Mouse (Mus musculus): ENCODE data around the gene H1f0. TPM values are rescaled to one million over a fixed set of nuclear protein-coding genes. Genes with fewer than 3 reads are reported as not detected.

Gene H1f0
- total RNA-seq, 2 experiments from 2014 or later = 73.4 to 81.3 TPM

Small RNAs within 50 kb of the gene (microRNA-seq; reads per million reads assigned to microRNA genes)
- 2.6 reads per million for gene Mir6956

Other genes with a start within 250 kb of the H1f0 start
- gene Card10, start 225.4 kb upstream of the H1f0 start, total RNA-seq (2021) = 1 to 10 TPM; 4.3 to 5.1 TPM
- gene Cdc42ep1, start 185.8 kb upstream of the H1f0 start, total RNA-seq (2021) = 1 to 10 TPM; 6.2 to 8.4 TPM
- not detected for gene Lgals2, start 172.9 kb upstream of the H1f0 start, total RNA-seq (2021)
- 10 to 100 TPM; 54.7 to 57.6 TPM for gene Gga1, start 151.3 kb upstream of the H1f0 start, total RNA-seq (2021)
- gene Gm49510, start 128.8 kb upstream of the H1f0 start, total RNA-seq (2021) = not detected
- 1 to 10 TPM; 8.7 to 9.4 TPM for gene Sh3bp1, start 128.7 kb upstream of the H1f0 start, total RNA-seq (2021)
- 100 to 1,000 TPM; 146 to 158 TPM for gene Pdxp, start 114.5 kb upstream of the H1f0 start, total RNA-seq (2021)
- 10 to 100 TPM; 24.1 to 25.3 TPM for gene Lgals1, start 101.7 kb upstream of the H1f0 start, total RNA-seq (2021)
- gene Nol12, start 93.5 kb upstream of the H1f0 start, total RNA-seq (2021) = 10 to 100 TPM; 40.9 to 41.4 TPM
- gene Triobp, start 80.7 kb upstream of the H1f0 start, total RNA-seq (2021) = 10 to 100 TPM; 31.7 to 37.6 TPM
- gene Galr3, start 13.4 kb downstream of the H1f0 start, total RNA-seq (2021) = under 1 TPM; 0.36 to 0.45 TPM
- gene Ankrd54, start 34.4 kb downstream of the H1f0 start, total RNA-seq (2021) = 10 to 100 TPM; 17.9 to 20.1 TPM
- gene Eif3l, start 46.7 kb downstream of the H1f0 start, total RNA-seq (2021) = 100 to 1,000 TPM in 1 of 2 experiments, 10 to 100 TPM in 1; 95.5 to 100 TPM
- gene Micall1, start 80.4 kb downstream of the H1f0 start, total RNA-seq (2021) = 10 to 100 TPM; 31.4 to 34.0 TPM
- gene Polr2f, start 112.6 kb downstream of the H1f0 start, total RNA-seq (2021) = 100 to 1,000 TPM; 123 to 124 TPM
- gene 1700088E04Rik, start 112.8 kb downstream of the H1f0 start, total RNA-seq (2021) = 10 to 100 TPM; 12.2 to 16.5 TPM
- gene Sox10, start 136.8 kb downstream of the H1f0 start, total RNA-seq (2021) = 10 to 100 TPM; 22.5 to 27.0 TPM
- gene Pick1, start 200.7 kb downstream of the H1f0 start, total RNA-seq (2021) = 10 to 100 TPM; 53.9 to 59.1 TPM
- gene Gm49486, start 200.9 kb downstream of the H1f0 start, total RNA-seq (2021) = 1 to 10 TPM; 1.3 to 1.8 TPM
- under 1 TPM in 1 of 2 experiments, not detected in 1; 0.19 TPM for gene Slc16a8, start 226.3 kb downstream of the H1f0 start, total RNA-seq (2021)

Data from left cerebral cortex, postnatal 10 days (tissue).